ENCODE assay signal across 24 mouse cellular contexts in the genomic region with DNA sequence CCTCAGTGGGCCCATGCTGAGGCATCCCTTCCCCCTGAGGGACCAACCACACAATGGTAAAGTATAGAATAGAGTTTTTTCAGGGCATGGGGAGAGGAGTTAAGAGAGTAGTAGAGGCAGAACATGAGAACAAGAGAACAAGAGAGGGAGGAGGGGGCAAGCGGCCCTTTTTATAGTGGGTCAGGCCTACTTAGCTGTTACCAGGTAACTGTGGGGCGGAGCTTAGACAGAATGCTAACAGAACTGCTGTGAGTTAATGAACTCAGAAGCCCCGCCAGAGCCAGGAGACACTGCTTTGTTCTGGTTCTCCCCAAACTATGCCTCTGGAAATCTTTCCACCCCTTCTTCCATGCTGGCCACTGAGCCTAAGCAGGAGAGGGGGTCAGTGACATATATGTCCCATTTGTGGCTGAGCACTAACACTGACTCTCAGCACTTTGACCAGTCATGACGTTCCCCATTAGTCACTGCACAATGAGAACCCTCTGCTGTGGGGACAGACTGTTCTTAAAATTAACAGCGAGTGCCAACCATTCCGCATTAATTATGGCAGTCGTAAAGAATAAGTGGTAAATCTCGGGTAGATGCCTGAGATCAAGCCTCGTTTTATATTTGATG.
DNase-seq lines count a peak whose midpoint lies in the region; ATAC-seq and TF ChIP-seq lines count a peak whose summit lies in the region.
"Had no signal": no experiment of that assay in that cellular context is flagged by ENCODE, and none has a peak within 500 bp of the region (broad histone marks: within the 10 kb centered on the region; RNA-seq: fewer than 3 reads in every experiment).

No protein-coding gene starts in this region.

- peak; percentile 43; the same call in 1 of the 2 replicates for ATAC-seq in kidney, embryonic 14.5 days (ENCODE audit: low FRiP score, low TSS enrichment)
- ATAC-seq: forebrain, embryonic 16.5 days; hindbrain, embryonic 16.5 days; intestine, embryonic 16.5 days; liver, embryonic 12.5 days had no signal

- H3K4me1 ChIP-seq in kidney, embryonic 14.5 days (ENCODE audit: control insufficient read depth, insufficient read depth, low read length): no peaks in the 10 kb centered on the region
- H3K4me1 ChIP-seq: liver, embryonic 12.5 days had no signal

- TF ChIP-seq CTCF in brain, embryonic 14.5 days (IDR thresholded peaks at IDR 0.05; ENCODE audit: borderline replicate concordance, extremely low read depth, insufficient read depth, insufficient read length): no peak

- H3K27me3 ChIP-seq in kidney, embryonic 14.5 days (ENCODE audit: control insufficient read depth, insufficient read depth, low read length): no peaks in the 10 kb centered on the region
- H3K27me3 ChIP-seq: limb, embryonic 13.5 days; liver, embryonic 12.5 days had no signal

- H3K36me3 ChIP-seq in kidney, embryonic 14.5 days (ENCODE audit: control insufficient read depth, insufficient read depth, low read length): no peaks in the 10 kb centered on the region
- H3K36me3 ChIP-seq: heart, embryonic 10.5 days; limb, embryonic 13.5 days; liver, embryonic 12.5 days; midbrain, embryonic 10.5 days had no signal

- no peaks in the 10 kb centered on the region for H3K9me3 ChIP-seq in kidney, embryonic 14.5 days (ENCODE audit: control insufficient read depth, low read length)
- H3K9me3 ChIP-seq: heart, embryonic 10.5 days; limb, embryonic 13.5 days; liver, embryonic 12.5 days; midbrain, embryonic 10.5 days had no signal

- H3K27ac ChIP-seq in kidney, embryonic 14.5 days (ENCODE audit: low read depth, low read length): no peak overlapping the region
- H3K27ac ChIP-seq: gastrocnemius, adult 2 months; heart, embryonic 10.5 days; limb, embryonic 13.5 days; liver, embryonic 12.5 days; midbrain, embryonic 10.5 days; stomach, postnatal 0 days had no signal

- H3K4me3 ChIP-seq in kidney, embryonic 14.5 days (ENCODE audit: low read length): no peak overlapping the region
- H3K4me3 ChIP-seq: gastrocnemius, adult 2 months; heart, embryonic 10.5 days; limb, embryonic 13.5 days; liver, embryonic 12.5 days; midbrain, embryonic 10.5 days had no signal

- TF ChIP-seq POLR2A in brain, embryonic 14.5 days (IDR thresholded peaks at IDR 0.05; ENCODE audit: borderline replicate concordance, extremely low read depth, insufficient read depth, insufficient read length, poor library complexity, severe bottlenecking): no peak

- H3K4me2 ChIP-seq in kidney, embryonic 14.5 days (replicated peaks; ENCODE audit: low read depth, low read length): no peak overlapping the region
- H3K4me2 ChIP-seq: limb, embryonic 13.5 days; liver, embryonic 12.5 days had no signal

- WGBS in kidney, embryonic 14.5 days: 25% methylated on average over 9 of the region's 9 CpGs

- no peak overlapping the region for H3K9ac ChIP-seq in kidney, embryonic 14.5 days (ENCODE audit: low read depth, low read length)
- H3K9ac ChIP-seq: limb, embryonic 13.5 days; liver, embryonic 12.5 days had no signal

- DNase-seq in kidney, postnatal 10 days: no peak
- peak; percentile 19 for DNase-seq in R1 (ENCODE audit: low read depth, low spot score)
- DNase-seq in brain, embryonic 14.5 days (ENCODE audit: low read depth): peak; percentile 55
- peak; percentile 28 to 31 for DNase-seq in kidney, postnatal 4 days
- no peak for DNase-seq in cerebellum, adult 18-20 months
- no peak for DNase-seq in heart, adult 18-20 months
- DNase-seq: cerebellum, adult 2 months; cerebellum, postnatal 25 days; gastrocnemius, adult 2 months; layer of hippocampus, postnatal 36 days; lung, adult 18-20 months; lung, postnatal 10 days; right cerebral cortex, postnatal 14 days; thymus, adult 2 months; thymus, postnatal 4 days had no signal

Comparison
In these comparisons a context has a peak if more than half of its experiments do, and no peak if none do; other contexts are left out.
1. DNase-seq: peak in R1 (single experiment), brain, embryonic 14.5 days (single experiment) and kidney, postnatal 4 days (2 of 2); none in kidney, postnatal 10 days (single experiment), cerebellum, adult 18-20 months (0 of 2) and heart, adult 18-20 months (0 of 2).